Mouse (Mus musculus): ENCODE data around the gene Palld.

Palld gene

DNA sequence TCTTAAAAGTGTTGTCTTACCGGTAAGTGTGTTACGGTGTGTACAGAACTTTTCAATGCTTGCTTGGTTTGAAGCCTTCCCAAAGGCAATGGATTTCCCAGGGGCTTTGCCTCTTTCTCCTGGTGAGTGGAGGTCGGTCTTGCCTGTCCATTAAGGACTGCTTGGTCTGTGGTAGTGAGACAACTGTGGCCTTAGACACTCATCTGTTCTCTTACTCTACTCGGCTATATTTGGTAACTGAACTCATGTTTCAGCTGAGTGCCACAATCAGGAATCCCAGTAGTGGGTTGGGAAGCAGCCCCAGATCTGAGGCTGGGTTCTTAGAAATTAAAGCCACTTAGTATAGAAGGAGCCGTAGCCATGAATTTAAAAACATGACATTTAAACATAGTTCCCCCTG lies at the start of gene Palld:
Gene Palld (minus strand): TSS at position 170 of the 400 bp plus-strand sequence.
- no peak for DNase-seq (ENCODE audit: low spot score in 2 of 2)

DNA sequence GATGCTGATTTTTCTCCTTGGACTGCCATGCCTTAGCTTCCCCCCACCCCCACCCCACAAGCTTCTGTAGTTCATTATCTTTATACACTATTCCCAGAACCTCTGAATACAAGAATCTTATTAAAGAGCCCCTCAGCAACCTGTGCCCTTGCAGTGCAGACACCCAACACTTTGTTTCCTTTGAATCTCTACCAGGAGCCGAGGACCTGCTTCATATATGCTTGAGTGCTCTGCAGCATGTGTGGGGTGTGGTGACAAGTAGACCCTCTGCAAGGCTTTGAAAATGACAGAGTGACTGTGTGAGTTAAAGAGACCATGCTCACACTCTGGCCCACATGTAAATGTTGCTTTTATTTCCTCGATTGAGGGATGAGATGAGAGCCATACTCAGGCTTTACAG lies 35.1 kb upstream of the Palld start:
- no peak for DNase-seq (ENCODE audit: low spot score in 2 of 2)

DNA sequence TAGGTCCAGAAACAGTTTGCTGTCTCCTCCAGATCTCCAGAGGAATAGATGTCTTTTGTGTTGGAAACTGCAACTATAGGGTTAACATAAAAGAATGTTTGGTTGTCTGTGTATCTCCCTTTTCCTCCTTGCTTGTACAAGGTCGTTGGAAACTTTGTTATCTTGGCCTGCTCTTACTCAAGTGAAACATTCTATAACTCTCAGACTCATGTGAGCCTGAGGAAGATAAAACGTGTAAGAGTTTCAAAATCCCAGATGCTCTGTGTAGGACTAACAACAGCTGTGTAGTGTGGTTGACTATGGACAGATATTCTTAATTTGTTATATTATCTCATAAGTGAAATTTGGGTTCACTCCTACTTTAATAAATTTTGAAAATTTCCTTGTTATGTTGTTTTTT lies 30.8 kb upstream of the Palld start:
- DNase-seq (ENCODE audit: low spot score in 2 of 2) = no peak

DNA sequence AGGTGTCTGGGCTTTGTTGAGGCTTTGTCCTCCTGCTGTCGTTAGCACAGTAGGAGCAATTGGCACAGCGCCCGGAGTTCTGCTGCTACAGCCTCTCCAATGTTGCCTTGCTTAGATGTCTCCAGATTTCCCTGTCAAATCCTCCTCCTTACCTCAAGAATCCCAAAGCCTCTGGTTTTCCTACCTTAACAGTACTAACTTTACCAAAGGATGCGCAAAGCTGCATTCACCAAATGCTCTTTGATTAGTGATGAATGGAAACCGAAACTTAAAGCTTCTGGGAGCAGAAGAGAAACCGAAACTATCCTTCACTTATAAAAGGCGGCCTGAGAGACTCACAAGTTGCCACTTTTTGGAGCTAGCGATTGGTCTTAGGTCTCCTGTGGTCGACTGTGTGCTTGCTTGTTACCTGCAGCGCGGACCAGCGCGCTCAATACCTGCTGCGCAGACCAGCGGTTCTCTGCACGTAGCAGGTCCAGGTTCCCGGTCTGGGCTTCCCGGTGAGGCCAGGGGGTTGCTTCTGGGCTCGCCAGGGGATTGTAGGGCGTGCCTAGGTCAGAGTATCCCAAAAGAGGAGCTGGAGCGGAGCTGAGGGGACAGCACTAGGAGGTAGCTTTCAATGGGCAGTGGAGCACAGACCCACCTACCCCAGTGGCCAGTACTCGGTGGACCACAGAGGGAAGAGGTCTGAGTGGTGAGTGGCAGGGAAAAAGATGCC lies 25.4 kb upstream of the Palld start, which contains the start of gene Ddx60:
Gene Ddx60 (plus strand): TSS at position 311 of the 718 bp plus-strand sequence.
- DNase-seq (ENCODE audit: low spot score in 2 of 2) = peak; percentile 71 to 78

DNA sequence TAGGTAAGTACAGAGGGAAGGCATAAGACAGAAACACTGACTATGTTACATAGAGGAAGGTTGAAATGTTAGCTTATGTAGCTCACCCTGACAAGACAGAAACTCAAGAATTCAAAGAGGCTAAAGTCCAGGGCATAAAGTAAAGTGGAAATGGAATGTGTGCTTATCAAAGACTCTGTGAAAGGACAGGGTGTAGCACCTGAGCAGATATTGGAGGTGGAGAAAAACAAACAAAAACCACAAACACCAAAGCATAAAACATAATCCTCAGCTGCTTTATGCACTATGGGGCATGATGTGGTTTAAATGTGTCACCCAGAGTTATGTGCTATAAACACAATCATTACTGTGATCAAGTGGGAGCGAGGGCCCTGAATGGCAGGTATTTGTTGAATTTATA lies 22.0 kb upstream of the Palld start:
- DNase-seq (ENCODE audit: low spot score in 2 of 2) = no peak

DNA sequence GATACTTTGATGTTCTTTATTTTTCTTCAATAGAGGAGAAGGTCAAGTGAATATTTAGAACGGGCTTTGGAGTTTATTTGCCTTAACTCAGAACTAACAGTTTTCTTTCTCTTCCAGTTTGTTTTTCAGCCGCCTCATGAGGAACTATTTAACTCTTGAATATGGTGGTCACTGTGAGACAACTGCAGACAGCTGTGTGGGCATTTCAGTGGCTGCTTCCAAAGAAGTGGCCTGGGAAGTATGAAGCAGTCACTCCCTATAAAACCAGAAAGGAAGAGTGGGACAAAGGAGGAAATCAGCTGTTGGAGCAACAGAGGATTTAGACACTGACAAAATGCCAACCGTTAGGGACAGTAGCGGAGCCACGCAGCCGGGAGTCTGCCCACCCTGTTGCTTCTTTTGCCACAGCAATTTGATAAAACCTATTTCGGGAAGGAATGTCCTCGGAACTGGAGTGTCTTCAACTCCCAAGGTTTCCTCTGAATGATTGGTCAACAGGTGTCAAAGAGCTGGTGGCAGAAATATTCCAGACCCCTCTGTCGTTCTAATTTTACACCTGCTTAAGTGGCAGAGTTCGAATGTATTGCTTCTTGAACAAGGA lies 19.1 kb upstream of the Palld start:
- DNase-seq (ENCODE audit: low spot score in 2 of 2) = no peak

DNA sequence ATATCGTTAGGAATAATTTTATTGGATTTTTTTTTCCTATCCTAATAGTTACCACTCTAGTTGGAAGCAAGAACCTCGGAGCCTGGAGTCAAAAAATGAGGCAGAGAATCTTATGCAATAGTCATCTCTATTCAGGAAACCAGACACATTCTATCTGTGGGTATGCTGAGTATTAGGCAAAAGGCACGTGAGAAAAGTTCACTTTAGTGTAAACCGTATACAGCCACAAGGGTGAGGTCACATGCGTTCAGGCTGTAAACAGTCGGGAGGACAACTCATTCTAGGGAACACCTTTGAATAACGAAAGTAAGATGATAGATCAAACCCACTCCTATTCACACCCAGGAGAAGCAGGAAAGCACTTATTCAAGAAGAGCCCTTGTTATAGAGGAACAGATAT lies 17.9 kb upstream of the Palld start:
- DNase-seq (ENCODE audit: low spot score in 2 of 2) = no peak

DNA sequence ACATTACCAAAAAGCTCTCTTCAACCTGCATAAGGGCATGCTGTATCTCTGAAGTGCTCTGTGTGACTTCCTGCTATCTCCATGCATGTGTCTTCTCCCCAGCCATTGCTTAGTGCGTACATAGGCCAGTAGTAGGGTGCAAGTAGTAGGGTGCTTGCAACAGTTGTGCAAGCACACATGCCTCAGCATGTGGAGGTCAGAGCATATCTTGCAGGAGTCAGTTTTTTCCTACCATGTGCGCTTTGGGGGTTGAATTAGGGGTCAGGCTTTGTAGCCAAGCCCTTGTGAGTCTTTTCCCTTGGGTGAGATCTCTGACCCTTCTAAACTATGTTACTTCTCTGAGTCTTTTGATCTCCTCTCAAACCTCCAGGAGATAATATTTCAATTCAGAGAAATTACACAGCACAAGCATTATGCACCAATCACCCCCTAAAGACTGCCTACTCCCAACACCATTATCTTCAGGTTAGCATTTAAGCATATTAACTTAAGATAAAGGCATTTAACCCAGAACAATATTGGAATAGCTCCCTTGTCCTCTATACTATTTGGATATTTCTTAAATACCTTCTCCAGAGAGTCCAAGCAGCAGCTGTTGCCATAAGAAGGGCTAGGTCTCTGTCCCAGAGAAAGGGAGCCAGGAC lies 16.8 kb upstream of the Palld start:
- DNase-seq (ENCODE audit: low spot score in 2 of 2) = no peak

DNA sequence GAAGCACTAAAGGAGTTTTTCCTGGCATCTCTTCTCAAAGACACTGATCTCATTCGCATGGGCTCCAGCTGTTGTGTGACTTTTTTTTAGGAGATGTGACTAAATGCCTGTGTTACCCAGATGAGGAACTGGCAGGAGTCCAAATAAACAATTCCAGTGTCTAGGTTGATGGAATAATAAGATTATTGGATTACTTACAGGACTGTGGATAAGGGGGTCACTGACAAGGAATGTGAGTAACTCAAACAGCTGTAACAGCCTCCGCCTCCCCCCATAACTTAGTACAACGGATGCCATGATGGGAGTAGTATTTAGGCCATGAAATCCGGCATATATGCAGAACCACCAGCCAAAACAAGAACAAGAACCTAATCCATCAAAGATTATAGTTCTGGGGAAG lies 14.8 kb upstream of the Palld start:
- DNase-seq (ENCODE audit: low spot score in 2 of 2) = no peak

DNA sequence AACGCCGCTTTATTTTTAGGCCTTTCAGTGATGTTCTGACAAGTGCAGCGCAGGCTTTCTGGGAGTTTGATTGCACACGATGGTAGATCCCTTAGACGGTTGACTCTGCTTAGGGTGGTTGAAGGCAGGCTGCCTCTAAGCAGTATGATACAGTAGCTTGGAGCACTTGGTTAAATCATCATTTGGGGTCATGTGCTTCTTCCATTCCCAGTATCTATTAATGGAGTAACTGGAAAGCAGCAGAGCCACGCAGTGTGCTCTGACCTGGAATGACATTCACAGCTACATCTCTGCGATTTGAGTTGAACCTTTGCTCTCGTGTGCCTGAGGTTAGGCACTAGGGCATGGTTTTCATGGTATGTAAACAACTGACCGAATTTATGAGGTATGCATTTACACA lies 11.5 kb upstream of the Palld start:
- DNase-seq (ENCODE audit: low spot score in 2 of 2) = no peak

DNA sequence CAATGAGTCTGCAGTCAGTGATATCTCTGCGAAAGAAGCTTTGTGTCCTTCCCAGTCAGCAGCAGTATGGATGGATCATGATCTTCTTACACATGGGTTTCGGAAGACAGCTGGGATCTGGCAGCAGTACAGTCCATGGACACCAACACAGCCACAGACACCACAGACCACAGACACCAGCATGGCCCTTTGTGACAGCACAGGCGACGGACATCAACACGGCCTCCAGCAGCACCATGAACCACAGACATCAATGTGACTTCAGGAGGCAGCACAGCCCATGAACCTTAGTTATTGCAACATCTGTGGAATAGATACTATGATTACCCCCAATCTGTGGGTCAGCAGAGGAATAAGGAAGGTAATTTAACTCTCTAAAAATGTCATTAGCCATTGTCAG lies 10.3 kb upstream of the Palld start:
- no peak for DNase-seq (ENCODE audit: low spot score in 2 of 2)

DNA sequence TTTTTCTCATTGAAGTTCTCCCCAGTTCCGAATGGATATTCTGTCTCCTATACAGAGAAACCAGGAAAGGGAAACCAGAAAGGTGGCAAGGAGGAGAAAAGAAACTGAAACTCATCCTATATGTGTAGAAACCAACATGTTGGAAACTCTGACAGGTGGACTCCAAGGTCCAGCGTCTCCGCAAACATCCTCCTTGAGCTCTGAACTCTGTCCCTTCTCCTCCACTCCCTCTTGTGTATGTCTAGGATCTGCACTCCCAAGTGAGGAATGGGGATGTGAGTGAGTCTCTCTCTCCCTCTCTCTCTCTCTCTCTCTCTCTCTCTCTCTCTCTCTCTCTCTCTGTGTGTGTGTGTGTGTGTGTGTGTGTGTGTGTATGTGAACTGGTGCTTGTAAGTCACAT lies 6.8 kb upstream of the Palld start:
- no peak for DNase-seq (ENCODE audit: low spot score in 2 of 2)

DNA sequence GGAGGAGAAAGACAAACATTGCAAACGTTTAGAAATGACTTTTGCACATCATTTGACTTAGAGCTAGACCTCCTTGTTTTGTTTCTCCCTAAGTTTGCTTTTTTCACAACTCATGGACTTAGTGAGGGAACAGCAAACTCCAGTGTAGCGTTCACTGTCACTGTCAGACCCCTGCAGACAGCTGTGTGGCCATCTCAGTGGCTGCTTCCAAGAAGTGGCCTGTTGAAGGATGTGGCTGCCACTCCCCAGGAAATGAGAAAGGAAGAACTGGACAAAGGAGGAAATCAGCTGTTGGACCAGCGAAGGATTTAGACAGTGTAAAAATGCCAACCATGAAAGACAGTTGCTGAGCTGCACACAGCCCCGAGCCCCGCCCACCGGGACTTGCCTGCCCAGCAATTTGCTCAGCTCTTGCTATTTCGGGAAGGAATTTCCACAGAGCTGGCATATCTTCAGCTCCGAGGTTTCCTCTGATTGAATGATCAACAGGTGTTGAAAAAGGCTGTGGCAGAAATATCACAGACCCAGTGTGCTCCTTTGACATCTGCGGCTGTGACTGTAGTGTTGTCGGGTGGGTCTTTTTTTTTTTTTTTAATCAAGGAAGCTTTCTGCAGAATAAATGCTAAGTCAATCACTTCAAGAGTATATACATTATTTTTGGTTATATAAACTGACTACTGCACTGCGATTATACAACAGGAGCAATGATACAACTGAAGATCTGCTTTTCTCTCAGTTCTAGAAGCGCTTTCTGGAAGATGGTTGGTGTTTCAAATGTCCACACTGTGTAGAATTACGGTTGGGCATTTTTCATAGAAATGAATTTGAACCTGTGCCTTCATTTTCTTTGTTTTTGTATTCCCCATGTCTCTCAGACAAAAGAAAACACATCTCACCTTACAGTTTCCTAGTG lies 6.1 kb upstream of the Palld start:
- peak; percentile 30 to 33 for DNase-seq (ENCODE audit: low spot score in 2 of 2)

DNA sequence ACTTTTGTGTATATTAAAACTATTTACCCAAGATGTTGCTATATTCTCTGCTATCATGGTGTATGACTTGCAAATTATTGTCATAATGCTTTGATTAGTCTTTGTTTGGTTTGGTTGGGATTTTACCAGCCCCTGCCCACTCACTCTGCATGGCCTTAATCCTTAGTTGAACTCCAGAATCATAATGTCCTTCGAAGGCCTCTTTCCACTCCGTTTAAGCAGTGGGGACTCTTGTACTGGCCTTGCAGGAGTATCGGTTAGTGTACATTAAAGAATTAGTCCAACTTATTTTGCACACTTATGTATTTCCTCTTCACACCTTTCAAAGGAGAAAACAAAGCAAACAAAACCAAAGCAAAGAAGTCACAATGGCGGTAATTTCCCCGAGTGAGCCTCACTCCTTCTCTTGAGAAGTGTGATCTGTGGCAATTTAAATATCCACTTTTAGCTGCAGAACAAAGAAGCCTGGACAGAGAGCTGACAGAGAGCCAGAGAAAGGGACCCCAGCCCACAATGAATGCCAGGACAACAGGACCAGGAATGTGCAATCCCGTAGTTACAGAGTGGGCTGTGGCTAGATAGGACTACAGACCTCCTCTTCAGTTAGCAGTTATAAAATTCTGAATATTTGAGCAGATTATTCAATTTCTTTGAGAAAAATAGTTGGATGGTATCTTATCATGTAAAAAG lies 1.3 kb downstream of the Palld start:
- no peak for DNase-seq (ENCODE audit: low spot score in 2 of 2)

DNA sequence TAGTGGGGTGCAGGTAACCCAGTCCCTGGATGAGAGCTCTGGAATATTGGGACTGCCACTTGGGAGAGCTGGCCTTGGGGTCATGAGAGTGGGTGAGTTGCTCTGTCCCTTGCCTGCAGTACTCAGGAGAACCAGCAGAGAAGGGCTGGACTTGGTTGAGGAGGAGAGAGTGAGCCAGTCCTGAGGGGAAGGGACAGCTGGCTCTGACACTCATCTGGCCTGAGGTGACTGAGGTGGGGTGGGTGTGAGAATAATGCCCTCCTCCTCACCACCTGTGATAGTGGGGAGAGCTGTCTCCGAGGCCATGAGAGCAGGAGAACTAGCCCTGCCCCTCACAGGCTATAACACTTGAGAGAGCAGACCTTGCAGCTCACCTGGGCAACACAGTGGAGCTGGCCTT lies 5.1 kb downstream of the Palld start:
- DNase-seq (ENCODE audit: low spot score in 2 of 2) = no peak

DNA sequence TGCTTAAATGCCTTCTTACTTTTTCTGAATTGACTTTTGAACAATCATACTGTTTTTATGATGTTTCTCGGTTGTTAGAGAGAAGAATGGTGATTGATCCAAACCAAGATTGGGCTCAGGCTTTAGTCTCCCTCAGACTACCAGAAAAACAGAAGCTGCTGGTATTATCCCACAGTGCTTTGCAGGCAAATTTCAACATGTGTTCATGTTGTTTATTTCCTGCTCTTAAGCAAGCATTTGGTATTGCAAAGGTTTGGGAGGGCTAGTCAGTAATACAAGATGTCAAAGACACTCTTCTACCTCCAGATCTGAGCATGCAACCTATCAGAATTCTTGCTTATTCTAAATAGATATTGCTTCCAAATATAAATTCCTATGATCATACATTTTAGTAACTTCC lies 5.7 kb downstream of the Palld start:
- no peak for DNase-seq (ENCODE audit: low spot score in 2 of 2)

DNA sequence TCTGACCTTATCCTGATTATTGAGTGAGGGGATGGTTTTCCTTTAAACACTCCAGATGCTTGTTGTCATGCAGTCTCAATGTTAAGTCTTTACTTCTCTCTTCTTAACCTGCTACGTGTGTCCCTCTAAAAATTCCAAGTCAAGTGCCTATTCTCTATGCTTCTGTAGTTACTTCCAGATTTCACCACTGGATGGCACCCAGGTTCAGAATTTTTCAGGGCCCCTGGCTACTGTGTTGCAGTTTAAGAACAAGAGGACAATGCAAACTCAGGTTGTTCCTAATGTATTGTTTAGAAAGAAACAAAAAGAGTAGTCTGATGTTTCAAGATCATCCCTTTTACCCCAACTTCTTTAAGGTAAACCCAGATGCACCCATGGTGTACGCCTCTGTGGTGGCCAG lies 8.4 kb downstream of the Palld start:
- peak; percentile 47 to 76 for DNase-seq (ENCODE audit: low spot score in 2 of 2)

DNA sequence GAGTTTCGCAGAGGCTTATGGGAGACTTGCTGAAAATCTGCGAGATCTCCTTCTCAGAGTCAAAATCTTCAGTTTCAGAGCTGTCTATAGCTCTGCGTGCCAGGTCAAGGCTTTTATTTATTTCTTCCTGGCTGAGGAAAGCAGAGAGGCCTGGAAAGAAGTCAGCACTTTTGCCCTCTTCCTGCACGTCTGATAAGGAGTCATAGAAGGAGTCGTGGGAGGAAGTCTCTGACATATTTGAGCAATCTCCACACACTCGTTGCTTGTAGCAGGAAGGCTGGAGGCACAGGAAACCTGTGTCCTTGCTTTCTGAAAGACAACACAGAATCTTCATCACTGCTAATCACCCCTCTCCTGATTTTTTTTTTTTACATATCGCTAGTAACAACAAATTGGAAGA lies 24.9 kb downstream of the Palld start:
- DNase-seq (ENCODE audit: low spot score in 2 of 2) = no peak

DNA sequence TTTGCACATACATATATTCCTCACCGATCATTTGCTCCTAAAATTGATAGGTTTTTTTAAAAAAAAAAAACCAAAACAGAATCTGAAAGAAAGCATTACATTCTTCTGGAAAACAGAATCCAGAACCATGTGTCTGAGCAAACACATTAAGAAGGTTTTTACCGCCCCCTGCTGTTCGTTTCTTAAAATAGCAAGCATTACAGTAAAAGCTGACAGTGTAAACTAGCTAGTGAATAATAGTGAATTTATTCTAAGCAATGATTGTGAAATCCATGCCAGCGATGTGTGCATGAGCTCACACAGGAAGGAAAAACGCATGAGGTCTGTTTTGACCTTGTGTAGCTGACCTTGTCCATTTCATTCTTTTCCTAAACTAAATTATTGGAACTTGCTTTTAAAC lies 27.2 kb downstream of the Palld start:
- peak; percentile 71 to 76 for DNase-seq (ENCODE audit: low spot score in 2 of 2)

DNA sequence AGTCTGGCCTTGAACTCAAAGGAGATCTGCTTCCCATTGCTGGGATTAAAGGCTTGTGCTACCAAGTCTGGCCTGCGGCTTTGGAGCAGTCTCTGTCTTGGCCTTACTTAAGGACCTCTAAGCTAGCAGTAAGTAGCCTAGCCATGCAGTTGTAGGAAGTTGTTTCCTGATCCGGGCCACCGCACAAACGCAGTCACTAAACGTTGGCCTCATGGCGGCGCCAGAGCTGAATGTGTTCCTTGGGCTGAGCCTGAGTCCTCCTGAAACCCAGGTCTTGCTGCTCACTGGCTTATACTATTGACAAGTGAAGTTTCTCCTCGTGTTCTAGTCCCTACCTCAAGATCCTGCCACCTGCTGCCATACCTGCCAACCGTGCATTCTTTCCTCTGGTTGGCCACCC lies 28.5 kb downstream of the Palld start:
- no peak for DNase-seq (ENCODE audit: low spot score in 2 of 2)

DNA sequence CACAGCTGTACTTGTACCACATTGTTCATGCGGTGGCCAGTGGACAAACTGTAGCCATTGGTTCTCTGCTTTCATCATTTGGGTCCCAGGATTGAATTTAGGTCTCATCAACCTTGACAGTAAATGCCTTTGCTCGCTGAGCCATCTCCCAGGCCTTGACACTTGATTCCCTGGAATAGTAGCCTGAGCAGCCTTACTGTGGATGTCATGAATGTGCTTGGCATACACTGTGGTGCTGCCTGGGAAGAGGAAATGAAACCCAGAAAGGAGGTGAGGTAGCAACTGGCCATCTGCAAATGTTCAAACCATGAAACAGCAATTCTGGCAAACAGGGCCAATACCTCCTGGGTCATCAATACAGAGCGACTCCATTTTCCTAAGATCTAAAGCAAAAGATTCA lies 34.0 kb downstream of the Palld start:
- no peak for DNase-seq (ENCODE audit: low spot score in 2 of 2)

DNA sequence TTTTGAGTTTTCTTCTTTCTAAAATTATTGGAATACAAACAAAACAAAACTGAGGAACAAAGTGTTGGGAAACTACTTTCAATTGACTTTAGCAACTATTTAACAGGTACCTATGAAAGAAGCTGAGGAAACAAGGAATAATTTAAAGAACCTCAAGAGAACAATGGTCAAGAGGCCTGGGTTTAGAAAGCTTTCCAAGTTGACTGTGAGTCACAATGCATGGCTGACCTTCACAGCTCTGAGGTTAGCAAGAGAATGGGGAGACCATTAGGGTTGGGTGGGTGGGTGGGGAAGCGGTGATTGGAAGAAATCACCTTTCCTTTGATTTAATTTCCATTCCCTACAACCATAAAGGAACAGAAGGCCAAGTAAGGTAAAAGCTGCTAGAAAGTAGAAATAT lies 35.6 kb downstream of the Palld start:
- no peak for DNase-seq (ENCODE audit: low spot score in 2 of 2)

All from right cerebral cortex, postnatal 10 days (tissue).